Mouse (Mus musculus): ENCODE results near the gene Rnf19b. TPM values are rescaled to one million over a fixed set of nuclear protein-coding genes. Genes with fewer than 3 reads are reported as not detected.
A peak's percentile ranks its signal among the peaks of the same experiment; 100 is the strongest.

Rnf19b gene
- polyA plus RNA-seq, 1 experiment from 2014 or later: 7.2 TPM

DNA sequence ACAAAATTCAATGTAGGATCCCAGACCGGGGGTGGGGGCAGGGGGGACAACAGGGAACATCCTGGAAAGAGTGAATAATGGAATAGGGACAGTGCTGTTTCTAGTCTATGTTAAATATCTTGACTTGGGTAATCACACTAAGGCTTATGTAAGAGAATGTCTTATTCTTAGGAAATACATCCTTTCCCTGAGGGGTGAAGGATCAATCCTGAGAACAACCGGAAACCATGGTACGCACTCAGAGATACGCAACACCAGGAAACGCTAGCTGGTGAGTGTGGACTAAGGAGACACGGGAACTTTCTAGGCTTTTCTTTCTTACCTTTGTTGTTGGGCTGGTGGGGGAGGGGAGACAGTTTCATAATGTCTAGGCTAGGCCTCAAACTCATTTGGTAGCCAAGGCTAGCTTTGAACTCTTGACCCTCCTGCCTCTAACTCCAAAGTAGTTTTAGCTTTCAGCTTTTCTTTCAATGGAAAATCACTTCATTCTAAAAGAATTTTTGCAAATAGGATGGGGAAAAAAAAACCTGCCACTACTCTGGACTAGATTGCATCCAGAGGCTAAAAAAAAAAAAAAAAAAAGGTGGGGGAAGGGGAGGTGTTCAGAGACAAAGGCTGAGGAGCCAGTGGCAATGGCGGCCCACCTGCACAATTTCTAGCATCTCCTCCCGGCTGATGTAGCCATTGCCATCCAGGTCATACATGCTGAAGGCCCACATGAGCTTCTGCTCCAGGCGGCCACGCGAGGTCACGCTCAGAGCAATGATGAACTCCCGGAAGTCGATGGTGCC, 59.8 kb downstream of the Rnf19b start:
- WGBS: 86% methylated on average over 14 of the region's 14 CpGs
- Histone ChIP-seq H3K27me3 (ENCODE audit: control insufficient read depth, insufficient read depth, low read length) (peaks cover 19% of the 10 kb centered on the region), H3K4me2 (ENCODE audit: low read depth, low read length) (no peak overlapping the region)

DNA sequence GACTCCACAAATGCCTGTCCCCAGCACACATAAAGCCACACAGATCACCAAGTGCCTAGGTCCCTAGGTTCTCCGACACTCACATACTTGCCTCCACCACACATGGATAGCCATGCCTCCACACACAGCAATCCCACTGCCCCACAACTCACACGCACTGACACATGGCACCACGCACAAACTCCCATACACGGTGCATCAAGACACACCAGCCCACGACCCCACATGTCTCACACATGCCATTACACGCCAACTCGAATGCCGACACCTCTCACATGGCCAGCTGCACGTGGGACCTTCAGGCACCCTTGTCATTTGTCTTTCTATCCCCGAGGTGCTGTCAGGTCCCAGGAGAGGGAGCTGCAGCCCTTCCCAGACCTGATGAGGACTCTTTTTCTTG, 61.6 kb downstream of the Rnf19b start:
- Histone ChIP-seq H3K4me3 (replicated peaks; ENCODE audit: low read length) (no peak overlapping the region), H3K27me3 (ENCODE audit: control insufficient read depth, insufficient read depth, low read length) (peaks cover 20% of the 10 kb centered on the region), H3K27ac (ENCODE audit: low read length) (no peak overlapping the region), H3K4me1 (ENCODE audit: control insufficient read depth, insufficient read depth, low read length) (peaks cover 6% of the 10 kb centered on the region), H3K9me3 (replicated peaks; ENCODE audit: control insufficient read depth, low read length) (no peaks in the 10 kb centered on the region), H3K4me2 (ENCODE audit: low read depth, low read length) (no peak overlapping the region), H3K9ac (ENCODE audit: low read length) (no peak overlapping the region), H3K36me3 (ENCODE audit: control insufficient read depth, insufficient read depth, low read length) (no peaks in the 10 kb centered on the region)
- ATAC-seq (ENCODE audit: insufficient read depth, low FRiP score): no peak
- 71% methylated on average over 10 of the region's 10 CpGs for WGBS

More for the DNA sequence above, 59.8 kb downstream of the Rnf19b start:
- no peak overlapping the region for H3K27ac ChIP-seq (ENCODE audit: low read length)
- H3K9ac ChIP-seq (ENCODE audit: low read length): no peak overlapping the region
- no peak overlapping the region for H3K4me3 ChIP-seq (replicated peaks; ENCODE audit: low read length)
- H3K36me3 ChIP-seq (ENCODE audit: control insufficient read depth, insufficient read depth, low read length): no peaks in the 10 kb centered on the region
- H3K4me1 ChIP-seq (ENCODE audit: control insufficient read depth, insufficient read depth, low read length): peaks cover 5% of the 10 kb centered on the region; the same call in 1 of the 2 replicates
- no peak for ATAC-seq (ENCODE audit: insufficient read depth, low FRiP score)
- no peaks in the 10 kb centered on the region for H3K9me3 ChIP-seq (replicated peaks; ENCODE audit: control insufficient read depth, low read length)

- WGBS: 1% methylated on average over 56 of the region's 59 CpGs
- Histone ChIP-seq H3K4me3 (replicated peaks; ENCODE audit: low read length) (peak overlapping the region; percentile 47), H3K27ac (ENCODE audit: low read length) (no peak overlapping the region), H3K4me2 (ENCODE audit: low read depth, low read length) (peak overlapping the region; percentile 90), H3K4me1 (ENCODE audit: control insufficient read depth, insufficient read depth, low read length) (peaks cover 13% of the 10 kb centered on the region), H3K36me3 (ENCODE audit: control insufficient read depth, insufficient read depth, low read length) (no peaks in the 10 kb centered on the region), H3K27me3 (ENCODE audit: control insufficient read depth, insufficient read depth, low read length) (peaks cover 23% of the 10 kb centered on the region), H3K9me3 (replicated peaks; ENCODE audit: control insufficient read depth, low read length) (no peaks in the 10 kb centered on the region), H3K9ac (ENCODE audit: low read length) (peak overlapping the region; percentile 29; the same call in 1 of the 2 replicates)
- peak; percentile 72; the same call in 1 of the 2 replicates for ATAC-seq (ENCODE audit: insufficient read depth, low FRiP score)
These were observed 62.7 kb downstream of the Rnf19b start for GRCm38 (mm10) chr4:129120520-129121445.

GRCm38 (mm10) chr4:129121569-129122086, 63.6 kb downstream of the Rnf19b start, which contains the start of gene Hpca:
Hpca (minus strand) TSS chr4:129122036.
- H3K9ac ChIP-seq (ENCODE audit: low read length): peak within 1 kb of the TSS; percentile 29; the same call in 1 of the 2 replicates
- no peak for ATAC-seq (ENCODE audit: insufficient read depth, low FRiP score)
- peaks cover 23% of the 10 kb centered on the region for H3K27me3 ChIP-seq (ENCODE audit: control insufficient read depth, insufficient read depth, low read length)
- H3K4me2 ChIP-seq (ENCODE audit: low read depth, low read length): peak within 1 kb of the TSS; percentile 90
- WGBS: 2% methylated on average over 17 of the region's 17 CpGs
- H3K27ac ChIP-seq (ENCODE audit: low read length): no peak within 1 kb of the TSS
- peaks cover 17% of the 10 kb centered on the region for H3K4me1 ChIP-seq (ENCODE audit: control insufficient read depth, insufficient read depth, low read length)
- H3K4me3 ChIP-seq (replicated peaks; ENCODE audit: low read length): peak within 1 kb of the TSS; percentile 47
- no peaks in the 10 kb centered on the region for H3K9me3 ChIP-seq (replicated peaks; ENCODE audit: control insufficient read depth, low read length)
- no peaks in the 10 kb centered on the region for H3K36me3 ChIP-seq (ENCODE audit: control insufficient read depth, insufficient read depth, low read length)

DNA sequence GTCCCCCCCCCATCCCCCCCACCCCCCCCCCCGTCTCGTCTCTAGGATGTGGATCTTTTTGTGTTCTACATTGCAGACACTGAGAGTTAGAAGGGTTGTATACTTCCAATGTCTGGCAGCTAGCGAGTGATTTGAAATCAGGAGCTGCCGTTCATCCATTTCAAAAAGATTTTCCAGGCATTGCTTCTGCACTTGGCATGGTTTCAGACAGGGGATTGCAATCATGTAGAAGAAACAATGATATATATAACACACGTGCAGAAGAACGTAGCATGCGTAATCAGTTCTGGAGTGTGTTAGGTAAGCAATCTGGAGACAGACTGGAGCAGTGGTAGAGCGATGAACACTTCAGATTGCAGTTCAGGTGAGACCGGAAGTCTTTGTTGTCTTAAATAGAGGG, 64.0 kb downstream of the Rnf19b start:
- no peak overlapping the region for H3K9ac ChIP-seq (ENCODE audit: low read length)
- no peak overlapping the region for H3K27ac ChIP-seq (ENCODE audit: low read length)

DNA sequence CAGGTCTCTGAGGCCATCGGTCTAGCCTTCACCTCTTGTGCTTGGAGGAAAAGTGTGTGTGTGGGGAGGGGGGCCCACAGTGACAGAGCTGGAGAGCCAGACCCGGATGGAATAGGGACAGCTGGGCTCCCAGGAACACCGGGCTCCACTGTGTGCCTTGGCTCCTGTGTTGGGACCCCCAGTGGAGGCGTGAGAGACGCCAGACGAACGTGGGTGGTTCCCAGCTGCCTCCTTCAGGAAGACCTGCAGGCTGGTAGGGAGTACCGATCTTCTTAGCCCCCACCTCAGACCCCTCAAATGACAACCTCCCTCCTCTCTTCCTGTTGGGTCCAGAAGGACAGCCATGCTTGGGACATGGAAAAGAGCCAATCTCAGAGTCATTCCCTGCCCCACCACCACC, 64.6 kb downstream of the Rnf19b start:
- Histone ChIP-seq H3K27ac (ENCODE audit: low read length) (no peak overlapping the region), H3K4me3 (replicated peaks; ENCODE audit: low read length) (no peak overlapping the region), H3K36me3 (ENCODE audit: control insufficient read depth, insufficient read depth, low read length) (no peaks in the 10 kb centered on the region), H3K9me3 (replicated peaks; ENCODE audit: control insufficient read depth, low read length) (no peaks in the 10 kb centered on the region), H3K9ac (ENCODE audit: low read length) (no peak overlapping the region), H3K4me1 (ENCODE audit: control insufficient read depth, insufficient read depth, low read length) (peaks cover 17% of the 10 kb centered on the region), H3K4me2 (ENCODE audit: low read depth, low read length) (no peak overlapping the region), H3K27me3 (ENCODE audit: control insufficient read depth, insufficient read depth, low read length) (peaks cover 23% of the 10 kb centered on the region)
- no peak for ATAC-seq (ENCODE audit: insufficient read depth, low FRiP score)
- 15% methylated on average over 8 of the region's 8 CpGs for WGBS

More for the DNA sequence above, 64.0 kb downstream of the Rnf19b start:
- Histone ChIP-seq H3K4me2 (ENCODE audit: low read depth, low read length) (no peak overlapping the region), H3K4me1 (ENCODE audit: control insufficient read depth, insufficient read depth, low read length) (peaks cover 17% of the 10 kb centered on the region), H3K9me3 (replicated peaks; ENCODE audit: control insufficient read depth, low read length) (no peaks in the 10 kb centered on the region), H3K36me3 (ENCODE audit: control insufficient read depth, insufficient read depth, low read length) (no peaks in the 10 kb centered on the region), H3K27me3 (ENCODE audit: control insufficient read depth, insufficient read depth, low read length) (peaks cover 23% of the 10 kb centered on the region), H3K4me3 (replicated peaks; ENCODE audit: low read length) (no peak overlapping the region)
- no peak for ATAC-seq (ENCODE audit: insufficient read depth, low FRiP score)
- WGBS: 21% methylated on average over 9 of the region's 9 CpGs

- Histone ChIP-seq H3K27me3 (ENCODE audit: control insufficient read depth, insufficient read depth, low read length) (peaks cover 20% of the 10 kb centered on the region), H3K36me3 (ENCODE audit: control insufficient read depth, insufficient read depth, low read length) (no peaks in the 10 kb centered on the region), H3K9ac (ENCODE audit: low read length) (no peak overlapping the region), H3K4me2 (ENCODE audit: low read depth, low read length) (no peak overlapping the region; the same call in 1 of the 2 replicates), H3K27ac (ENCODE audit: low read length) (no peak overlapping the region), H3K9me3 (replicated peaks; ENCODE audit: control insufficient read depth, low read length) (no peaks in the 10 kb centered on the region), H3K4me1 (ENCODE audit: control insufficient read depth, insufficient read depth, low read length) (peaks cover 17% of the 10 kb centered on the region), H3K4me3 (replicated peaks; ENCODE audit: low read length) (no peak overlapping the region)
- WGBS: 6% methylated on average over 13 of the region's 13 CpGs
- no peak for ATAC-seq (ENCODE audit: insufficient read depth, low FRiP score)
These were observed 66.6 kb downstream of the Rnf19b start for GRCm38 (mm10) chr4:129124652-129125146.

DNA sequence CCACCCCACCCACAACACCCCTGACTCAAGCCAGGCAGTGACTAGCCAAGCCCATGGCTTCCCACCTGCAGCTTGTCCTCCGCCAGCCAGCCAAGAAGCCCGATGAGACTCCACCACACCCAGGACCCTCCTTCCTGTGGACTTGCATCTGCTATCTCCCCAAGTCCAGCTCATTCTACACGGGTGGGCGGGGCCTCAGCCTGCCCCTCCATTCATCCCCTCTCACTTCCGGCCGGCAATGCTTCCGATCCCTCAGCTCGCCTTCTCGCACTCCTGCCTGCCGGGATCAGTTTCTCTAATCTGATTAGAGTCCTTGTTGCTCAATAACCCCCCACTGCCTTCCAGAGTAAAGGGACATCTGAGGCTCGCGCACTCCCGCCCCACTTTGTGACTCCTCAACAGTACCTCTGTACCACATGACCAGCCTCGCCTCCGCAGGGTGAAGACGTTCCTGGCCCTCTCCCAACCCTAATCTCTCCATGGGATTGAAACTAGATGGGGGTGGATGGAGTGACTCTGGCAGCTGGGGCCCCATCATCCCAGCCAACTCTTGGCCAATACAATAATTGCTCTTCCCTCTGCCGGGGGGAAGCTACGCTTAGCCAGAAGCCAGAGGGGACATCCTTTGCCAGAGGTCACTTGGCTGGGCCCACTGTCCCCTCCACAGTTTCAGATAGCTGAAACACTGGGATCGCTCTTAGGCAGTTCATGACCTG, 67.8 kb downstream of the Rnf19b start:
- H3K9me3 ChIP-seq (replicated peaks; ENCODE audit: control insufficient read depth, low read length): no peaks in the 10 kb centered on the region
- peaks cover 14% of the 10 kb centered on the region for H3K27me3 ChIP-seq (ENCODE audit: control insufficient read depth, insufficient read depth, low read length)
- 10% methylated on average over 19 of the region's 19 CpGs for WGBS
- H3K4me3 ChIP-seq (replicated peaks; ENCODE audit: low read length): 0 out of 2 replicates have a peak overlapping the region, but pooled peaks have one; percentile 10
- H3K9ac ChIP-seq (ENCODE audit: low read length): no peak overlapping the region
- H3K27ac ChIP-seq (ENCODE audit: low read length): no peak overlapping the region
- H3K4me2 ChIP-seq (ENCODE audit: low read depth, low read length): peak overlapping the region; percentile 42
- 0 out of 2 replicates have a peak, but pooled peaks have one; percentile 5 for ATAC-seq (ENCODE audit: insufficient read depth, low FRiP score)
- no peaks in the 10 kb centered on the region for H3K36me3 ChIP-seq (ENCODE audit: control insufficient read depth, insufficient read depth, low read length)
- peaks cover 25% of the 10 kb centered on the region for H3K4me1 ChIP-seq (ENCODE audit: control insufficient read depth, insufficient read depth, low read length)

All from stomach, embryonic 16.5 days (tissue).